Mouse (Mus musculus): ENCODE measurements around the gene Mcoln2.

Mcoln2 gene

GRCm38 (mm10) chr3:146225061-146225761, 75.6 kb downstream of the Mcoln2 start:
- peak; percentile 96 for DNase-seq (ENCODE audit: low read depth, low spot score)

GRCm38 (mm10) chr3:146227427-146227826, 77.8 kb downstream of the Mcoln2 start:
- DNase-seq (ENCODE audit: low read depth, low spot score), result peak; percentile 24

GRCm38 (mm10) chr3:146228559-146229310, 79.1 kb downstream of the Mcoln2 start:
- no peak for DNase-seq (ENCODE audit: low read depth, low spot score)

- DNase-seq (ENCODE audit: low read depth, low spot score), result no peak
Measured at GRCm38 (mm10) chr3:146232708-146233107, 83.1 kb downstream of the Mcoln2 start.

- no peak for DNase-seq (ENCODE audit: low read depth, low spot score)
Measured at GRCm38 (mm10) chr3:146233741-146234140, 84.1 kb downstream of the Mcoln2 start.

GRCm38 (mm10) chr3:146234530-146234929, 84.9 kb downstream of the Mcoln2 start:
- DNase-seq (ENCODE audit: low read depth, low spot score), result no peak

GRCm38 (mm10) chr3:146236280-146236679, 86.6 kb downstream of the Mcoln2 start:
- no peak for DNase-seq (ENCODE audit: low read depth, low spot score)

- no peak for DNase-seq (ENCODE audit: low read depth, low spot score)
Measured at GRCm38 (mm10) chr3:146237676-146238075, 88.0 kb downstream of the Mcoln2 start.

- DNase-seq (ENCODE audit: low read depth, low spot score), result no peak
Measured at GRCm38 (mm10) chr3:146244630-146245029, 95.0 kb downstream of the Mcoln2 start.

Data from 3T3-L1 (cell line).